Mouse (Mus musculus) natural killer cell, adult 2 months (primary cell): ENCODE data around the gene Recql.
A peak's percentile ranks its signal among the peaks of the same experiment; 100 is the strongest.

Experiments
- DNase-seq, 2 experiments: peaks; one replicate each; pipeline ENCODE4 v3.0.0; 2022; ENCODE audit warnings: low spot score in 2 of 2

Recql gene

DNA sequence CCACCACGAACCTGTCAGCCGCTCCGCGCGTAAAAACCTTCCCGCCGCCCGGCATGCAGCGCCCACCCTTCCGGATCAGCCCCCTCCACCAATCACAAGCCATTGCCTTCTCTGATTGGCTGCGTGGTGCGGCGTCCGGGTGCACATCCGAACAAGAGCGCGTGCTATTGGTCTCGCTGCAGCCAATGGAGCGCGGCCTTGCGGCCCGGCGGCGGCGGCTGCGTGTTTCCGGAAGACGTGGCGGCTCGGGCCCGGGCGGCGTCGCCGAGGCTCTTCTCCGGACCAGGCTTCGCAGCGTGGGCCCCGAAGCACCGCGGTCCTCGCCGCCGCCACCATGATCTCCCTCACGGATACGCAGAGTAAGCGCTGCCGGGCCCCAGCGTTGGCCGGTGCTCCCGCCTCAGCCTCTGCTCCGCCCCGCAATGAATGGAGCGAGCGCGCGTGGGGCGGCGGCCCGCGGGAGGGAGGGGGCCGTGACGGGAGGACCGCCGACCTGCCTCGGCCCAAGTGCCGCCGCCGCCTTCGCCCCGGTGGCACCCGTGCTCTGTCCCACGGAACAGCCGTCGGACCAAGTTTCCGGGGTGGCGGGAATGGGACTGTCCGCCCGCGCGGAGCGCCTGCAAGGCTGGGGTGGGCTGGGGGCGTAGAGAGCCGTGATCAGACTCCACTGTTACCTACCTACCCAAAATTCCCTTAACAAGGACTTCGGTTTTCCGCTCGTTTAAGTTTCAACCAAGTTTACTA lies at the start of gene Recql, which contains the start of gene Golt1b:
Gene Recql (minus strand): TSS at position 77 of the 744 bp plus-strand sequence.
Gene Golt1b (plus strand): TSS at position 211 of the 744 bp plus-strand sequence.
- DNase-seq: peak; percentile 98 to 99

DNA sequence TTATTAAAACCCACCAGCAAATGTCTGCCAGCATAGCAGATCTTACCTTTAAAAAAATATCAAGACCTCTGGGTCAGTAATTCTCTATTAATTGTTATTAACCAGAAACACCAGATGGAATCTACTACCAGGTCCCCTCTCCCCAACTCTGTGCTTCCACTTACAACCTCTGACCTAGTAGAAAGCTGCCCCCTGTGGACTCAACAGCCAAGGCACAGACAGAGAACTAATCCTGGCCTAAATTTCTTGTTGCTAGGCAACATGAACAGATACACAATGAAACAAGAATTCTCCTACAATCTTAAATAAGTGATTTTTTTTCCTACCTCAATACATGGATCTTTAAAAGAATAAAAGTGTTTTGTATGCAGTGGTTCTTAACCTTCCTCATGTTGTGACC lies 42.2 kb upstream of the Recql start:
- DNase-seq: no peak

DNA sequence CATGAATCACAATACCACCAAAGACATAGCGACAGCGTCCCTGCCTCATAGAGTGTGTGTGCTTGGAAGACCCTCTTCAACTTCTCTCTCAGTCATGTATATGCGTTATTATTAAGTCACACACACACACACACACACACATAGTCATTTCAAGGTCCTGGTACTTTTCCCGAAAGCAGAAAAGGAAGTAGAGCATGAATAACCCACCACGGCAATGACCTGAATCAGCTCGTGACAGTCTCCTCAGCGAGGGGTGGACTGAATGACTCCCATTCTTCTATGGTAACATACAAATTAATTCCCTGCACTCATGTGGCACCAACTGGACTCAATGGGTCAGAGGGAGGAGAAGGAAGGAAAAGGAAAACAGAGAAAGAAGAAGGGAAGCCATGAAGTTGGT lies 38.1 kb upstream of the Recql start:
- DNase-seq: no peak

DNA sequence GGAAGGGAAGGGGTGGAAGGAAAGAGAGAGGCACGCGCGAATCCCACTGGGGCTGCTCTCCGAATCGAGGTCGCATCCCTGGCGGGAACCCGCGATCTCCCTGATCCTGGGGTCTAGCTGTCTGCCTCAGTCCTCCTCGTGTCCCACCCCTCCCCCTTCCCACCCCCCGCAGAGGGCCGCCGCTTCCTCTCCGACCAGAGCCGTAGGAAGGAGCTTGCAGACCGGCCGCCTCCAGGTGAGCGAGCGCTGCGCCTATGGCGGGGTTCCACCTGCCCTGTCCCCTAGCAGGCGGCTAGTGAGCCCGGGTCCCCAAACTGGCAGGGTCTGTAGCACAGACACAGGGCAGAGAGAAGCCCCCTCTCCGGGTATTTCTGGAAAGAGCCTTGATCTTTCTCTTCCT lies 27.7 kb upstream of the Recql start:
- no peak for DNase-seq

DNA sequence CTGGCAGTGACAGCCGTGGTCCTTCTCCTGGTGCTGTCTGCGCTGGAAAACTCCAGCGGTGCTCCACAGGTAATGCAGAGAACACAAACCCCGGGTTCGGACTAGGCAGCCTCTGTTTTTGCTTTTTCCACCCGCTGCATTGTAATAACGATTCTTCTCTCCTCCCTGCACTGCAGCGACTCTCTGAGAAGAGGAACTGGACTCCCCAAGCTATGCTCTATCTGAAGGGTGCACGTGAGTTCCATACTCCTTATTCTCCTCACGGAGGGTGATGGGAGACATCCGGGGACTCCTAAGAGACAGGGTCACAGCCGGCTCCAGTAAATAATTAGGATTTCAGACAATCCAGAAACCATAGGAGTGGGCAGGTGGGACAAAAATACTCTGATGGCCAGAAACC lies 27.0 kb upstream of the Recql start:
- no peak for DNase-seq

DNA sequence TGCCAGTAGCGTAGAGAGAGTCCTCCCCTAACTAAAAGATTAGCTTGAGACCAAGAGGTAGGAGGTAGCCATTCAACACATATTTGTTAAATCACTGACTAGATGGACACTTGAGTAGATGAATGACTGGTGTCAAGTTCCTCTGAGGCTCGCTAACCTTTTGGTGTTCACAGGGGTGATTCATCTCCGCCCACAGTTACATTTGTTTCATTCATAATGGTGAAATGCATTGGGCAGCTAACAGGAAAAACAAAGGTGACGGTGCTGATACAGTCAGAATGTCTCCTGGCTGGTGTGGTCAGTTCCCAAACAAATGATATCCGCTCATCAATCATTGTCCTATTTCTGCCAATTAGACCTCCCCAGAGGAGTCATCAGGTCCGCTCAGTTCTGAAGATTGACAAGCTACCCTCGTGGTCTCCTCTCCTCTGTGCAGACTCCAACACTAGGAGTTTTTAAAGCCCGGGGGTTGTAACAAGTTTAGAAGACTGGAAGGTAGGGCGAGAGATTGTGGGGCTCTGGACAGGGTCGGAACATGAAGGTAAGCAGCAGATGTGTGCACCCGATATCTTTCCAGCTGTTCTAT lies 26.1 kb upstream of the Recql start, which contains the start of gene Spx:
Gene Spx (plus strand): TSS at position 536 of the 586 bp plus-strand sequence.
- no peak for DNase-seq

DNA sequence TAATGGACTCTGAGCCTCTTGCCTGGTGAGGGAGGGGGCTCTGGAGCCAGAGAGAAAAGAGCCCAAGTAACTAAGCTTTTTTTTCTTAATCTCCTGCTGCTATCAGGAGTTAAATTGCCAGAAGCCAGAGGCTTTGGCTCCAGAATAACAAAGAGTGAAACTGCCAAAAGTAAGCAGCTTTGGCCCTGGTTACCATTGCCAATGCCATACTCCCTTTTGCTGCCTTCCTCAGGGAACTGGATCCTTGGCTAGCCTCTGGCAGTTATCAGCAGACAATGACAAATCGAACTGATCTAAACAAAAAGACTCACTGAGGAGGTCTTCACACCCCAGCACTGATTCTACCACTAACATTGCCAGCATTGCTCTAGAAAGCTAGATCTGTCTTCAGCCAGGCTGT lies 24.3 kb upstream of the Recql start:
- DNase-seq: no peak

DNA sequence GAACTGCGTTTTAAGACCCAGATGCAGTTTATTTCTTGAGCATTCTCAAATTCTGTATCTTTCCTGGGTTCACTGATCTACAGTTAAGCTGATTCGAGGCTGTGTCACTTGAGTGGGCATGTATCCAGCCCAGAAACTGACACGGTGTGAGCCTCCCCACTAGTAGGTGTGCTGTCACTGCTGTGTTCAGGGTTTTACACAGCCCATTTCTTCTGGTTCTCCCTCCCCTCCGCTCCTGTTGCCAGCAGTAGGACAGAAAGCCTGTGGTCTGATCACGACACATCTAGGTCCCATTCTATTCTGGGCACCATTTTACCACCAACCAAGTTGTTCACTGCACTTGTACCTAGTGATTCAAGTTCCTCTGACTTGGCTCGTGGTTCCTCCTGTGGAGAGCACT lies 8.9 kb upstream of the Recql start:
- DNase-seq: no peak

DNA sequence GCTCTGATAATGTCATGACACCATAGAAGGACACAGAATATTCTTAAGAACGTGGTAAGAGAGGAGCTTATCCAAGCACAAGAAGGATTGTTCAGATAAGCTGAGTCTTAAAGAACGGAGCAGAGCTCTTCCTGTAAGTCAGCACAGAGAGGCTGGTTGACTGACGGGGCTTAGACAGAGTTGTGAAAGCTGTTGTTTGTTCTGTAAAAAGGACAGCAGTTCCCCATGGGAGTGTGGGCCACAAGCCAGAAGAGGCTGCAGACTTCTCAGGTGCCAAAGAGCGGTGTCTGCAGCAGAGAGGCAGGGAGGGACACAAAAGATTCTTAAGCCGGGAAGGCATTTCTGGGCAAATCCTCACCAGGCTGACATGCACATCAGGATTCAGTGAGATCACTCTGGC lies 7.8 kb upstream of the Recql start:
- DNase-seq: no peak

DNA sequence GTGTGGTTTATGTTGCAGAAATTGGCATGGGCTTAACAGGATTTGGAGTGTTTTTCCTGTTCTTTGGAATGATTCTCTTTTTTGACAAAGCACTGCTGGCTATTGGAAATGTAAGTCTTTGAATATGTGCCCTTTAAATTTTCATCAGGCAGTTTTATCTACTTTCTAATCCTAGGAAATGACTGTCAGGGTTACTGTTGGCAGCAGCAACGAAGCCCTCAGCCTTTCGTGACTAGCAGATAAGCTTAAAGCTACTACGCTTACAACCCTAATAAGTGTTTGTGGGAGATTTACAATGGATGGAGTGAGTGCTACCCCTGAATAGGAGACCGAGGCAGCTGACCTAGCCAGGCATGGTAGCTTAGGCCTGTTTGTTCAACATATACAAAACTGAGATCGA lies 5.4 kb upstream of the Recql start:
- no peak for DNase-seq

DNA sequence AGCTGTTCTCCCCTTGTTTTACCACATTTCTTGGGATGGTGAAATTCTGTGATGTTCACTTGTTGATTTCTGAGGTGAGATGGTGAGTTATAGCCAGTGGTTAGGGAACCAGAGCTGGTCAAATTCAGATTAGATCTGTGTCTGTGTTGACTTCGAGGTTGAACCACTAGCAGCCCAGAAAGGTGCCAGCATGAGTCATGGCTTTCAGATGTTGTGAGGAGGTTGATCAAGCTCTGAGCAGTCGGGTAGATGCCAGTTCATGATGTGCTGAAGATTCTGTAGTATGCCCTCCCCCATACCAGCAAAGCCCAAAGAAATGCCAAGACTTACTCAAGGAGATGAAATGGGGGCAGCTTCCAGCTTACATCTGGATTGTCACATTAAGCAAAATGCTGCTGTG lies 2.2 kb upstream of the Recql start:
- peak; percentile 3 to 10 for DNase-seq

DNA sequence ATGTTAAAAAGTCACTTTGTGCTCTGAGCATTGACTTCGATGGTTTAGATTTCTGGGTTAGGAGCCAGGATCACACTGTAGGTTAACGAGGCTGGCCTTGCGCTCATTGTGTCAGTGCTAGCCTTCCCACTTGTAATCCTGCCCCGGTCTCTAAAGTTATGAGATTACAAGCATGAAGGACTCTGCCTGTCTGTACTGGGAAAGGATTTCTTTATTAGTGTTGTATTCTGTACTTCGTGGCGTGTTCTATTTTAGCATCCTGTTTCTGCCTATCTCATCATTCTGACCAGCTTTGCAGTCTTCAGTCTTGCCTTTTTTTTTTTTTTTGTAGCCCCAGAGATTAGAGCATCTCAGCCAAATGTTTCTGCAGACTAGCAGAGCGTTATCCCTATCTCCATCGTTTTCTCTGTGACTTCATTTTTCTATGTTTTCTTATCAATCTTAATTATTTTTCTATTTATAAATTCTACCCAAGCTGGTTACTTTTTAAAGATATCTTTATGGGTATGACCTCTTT lies 926 bp upstream of the Recql start:
- no peak for DNase-seq

DNA sequence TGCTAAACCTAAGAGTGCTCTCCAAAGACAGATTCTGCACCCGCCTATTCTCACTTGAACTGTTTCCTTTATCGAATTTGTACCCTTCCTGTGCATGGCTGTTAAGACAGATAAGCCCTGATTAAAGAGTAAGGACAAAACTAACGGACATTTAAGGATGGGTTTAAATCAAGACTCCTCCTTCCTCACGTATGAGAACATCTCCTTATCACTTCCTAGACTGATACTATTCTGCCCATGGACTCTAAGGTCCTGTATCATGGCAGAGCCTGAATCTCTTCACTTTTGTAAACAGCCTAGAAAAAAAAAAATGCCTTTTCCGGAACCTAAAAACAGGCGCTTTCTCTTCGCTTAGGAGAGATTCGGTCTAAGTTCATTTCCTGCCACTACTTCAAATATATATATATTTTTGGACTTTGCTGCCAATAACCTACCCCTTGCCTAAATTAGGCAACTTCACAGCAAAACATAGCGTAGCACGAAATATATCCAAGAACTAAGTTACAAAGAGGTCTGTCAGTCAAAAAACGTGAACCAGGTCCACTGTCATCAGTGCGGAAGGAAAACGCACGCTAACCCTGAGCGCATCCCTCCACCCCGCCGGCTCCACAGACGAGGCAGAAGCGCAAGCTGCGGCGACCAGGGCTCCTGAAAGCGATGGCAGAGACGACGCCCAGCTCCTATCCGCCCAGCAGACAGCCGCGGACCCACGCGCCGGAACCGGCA lies 439 bp downstream of the Recql start:
- DNase-seq: no peak

DNA sequence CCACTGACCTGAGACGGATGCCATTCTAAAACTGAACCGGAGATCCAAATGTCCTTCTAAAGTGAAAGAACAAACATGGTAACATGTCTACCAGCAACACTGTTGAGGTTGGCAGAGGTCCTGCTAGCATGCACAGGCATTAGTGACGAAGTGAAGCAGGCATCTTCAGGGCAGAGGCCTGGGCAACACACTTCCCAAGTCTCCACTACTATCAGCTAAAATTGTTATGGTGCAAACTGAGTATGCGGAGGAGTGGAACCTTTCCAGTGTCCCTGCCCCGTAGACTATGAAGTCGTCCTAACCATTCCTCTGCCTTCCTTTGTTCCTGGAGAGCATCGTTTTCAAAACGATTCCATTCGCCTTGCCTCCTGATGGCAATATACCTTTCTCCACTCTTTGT lies 2.4 kb downstream of the Recql start:
- DNase-seq: no peak

DNA sequence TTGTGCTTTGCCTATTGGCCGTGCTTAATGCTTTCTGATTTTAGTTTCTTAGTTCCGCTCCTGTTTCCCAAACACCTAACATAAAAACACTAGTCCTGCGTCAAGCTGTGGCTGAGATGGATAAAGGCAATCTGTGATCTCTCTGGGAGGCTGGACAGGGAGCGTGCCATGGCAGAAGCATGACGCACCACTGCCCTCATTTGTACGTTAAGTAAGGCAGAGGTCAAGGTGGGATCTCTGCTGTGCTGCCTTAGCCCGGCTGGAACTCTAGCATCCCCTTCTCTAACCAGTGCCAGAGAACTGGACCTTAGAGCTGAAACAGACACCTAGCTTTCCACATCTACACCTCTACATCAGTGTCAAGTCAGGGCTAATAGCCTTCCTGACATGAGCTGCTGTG lies 5.3 kb downstream of the Recql start:
- no peak for DNase-seq

DNA sequence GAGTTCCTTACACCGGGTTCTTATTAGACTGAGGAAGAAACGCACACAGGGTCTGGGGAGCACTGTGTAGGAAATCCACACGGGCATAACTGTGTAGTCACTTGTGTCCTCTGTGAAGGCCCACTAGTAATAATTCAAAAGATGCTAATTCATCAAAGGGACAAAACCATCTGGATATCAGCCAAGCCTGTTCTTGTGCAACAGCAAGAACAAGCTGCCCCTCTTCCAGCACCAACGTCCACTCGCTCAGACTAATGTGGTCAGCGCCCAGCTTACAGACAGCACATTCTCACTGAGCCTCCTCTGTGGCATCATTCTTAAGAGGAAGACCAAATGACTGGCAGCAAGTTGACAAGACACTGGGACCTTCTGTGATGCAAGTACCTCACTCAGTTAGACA lies 6.9 kb downstream of the Recql start:
- DNase-seq: no peak

DNA sequence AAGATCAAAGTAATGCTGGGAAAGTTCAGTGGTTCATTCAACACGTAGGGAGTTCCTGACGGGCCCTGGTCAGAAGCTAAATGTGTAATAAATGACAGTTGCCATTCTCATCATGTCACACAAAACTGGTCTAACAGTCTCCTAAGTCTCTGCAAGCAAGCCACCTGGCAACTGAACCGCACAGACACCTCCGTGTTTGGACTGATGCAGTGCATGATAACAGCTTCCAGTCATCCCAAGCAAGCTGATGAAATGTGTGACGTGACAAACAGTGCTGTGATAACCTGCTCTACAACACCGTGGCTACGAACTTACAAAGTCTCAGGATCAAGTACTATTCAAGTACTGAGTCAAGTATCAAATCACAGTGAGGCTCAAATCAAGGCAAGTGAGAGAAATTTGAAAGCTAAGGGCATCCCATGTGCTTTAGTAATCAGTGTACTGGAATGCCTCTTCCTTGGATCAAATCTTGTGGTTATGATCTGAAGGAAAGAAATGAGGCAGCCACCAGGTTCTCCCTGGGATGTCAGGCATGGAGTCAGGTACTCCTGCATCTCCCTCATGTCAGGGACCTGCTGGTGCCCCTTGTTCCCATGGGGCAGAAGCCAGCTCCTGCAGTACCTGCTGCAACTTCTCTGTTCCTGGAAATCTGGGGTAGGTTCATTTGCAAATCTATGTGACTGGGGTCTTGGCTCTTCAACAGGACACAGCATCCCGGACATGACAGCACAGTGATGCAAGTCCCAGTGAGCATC lies 8.1 kb downstream of the Recql start:
- no peak for DNase-seq

DNA sequence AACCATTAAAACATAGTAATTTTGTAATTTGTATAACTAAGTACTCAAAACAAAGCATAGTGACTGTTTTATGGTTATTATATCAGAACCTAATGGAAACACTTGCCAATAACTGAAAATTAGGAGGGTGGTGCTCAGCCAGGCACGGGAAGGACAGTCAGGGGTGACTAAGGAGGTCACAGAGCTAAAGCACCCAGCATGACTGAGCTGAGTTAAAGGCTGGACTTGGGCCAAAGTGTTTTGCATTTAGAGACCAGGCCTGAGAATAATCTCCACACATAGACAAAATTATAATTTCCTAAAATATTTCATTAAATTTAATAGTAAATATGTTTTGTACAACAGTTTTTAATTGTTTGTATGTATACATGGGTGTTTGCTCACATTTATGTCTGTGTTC lies 9.8 kb downstream of the Recql start:
- DNase-seq: no peak

DNA sequence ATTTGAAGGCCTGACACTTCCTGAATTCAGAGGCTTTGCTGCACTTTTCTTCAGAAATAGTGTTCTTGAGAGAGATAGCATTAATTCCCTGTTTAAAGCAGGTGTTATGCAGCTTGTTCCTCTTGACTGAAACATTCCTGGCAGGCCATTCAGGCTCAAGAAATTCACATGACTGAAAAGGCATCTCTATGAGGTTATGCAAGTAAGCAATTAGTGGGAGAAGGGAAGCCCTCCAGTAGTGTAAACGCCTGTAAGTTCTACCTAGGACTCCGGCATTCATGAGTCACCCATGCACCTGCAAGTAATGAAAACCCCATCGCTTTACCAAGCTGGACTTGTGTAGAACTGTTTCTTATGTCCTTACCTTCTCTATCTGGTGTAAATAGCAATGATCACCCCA lies 17.3 kb downstream of the Recql start:
- DNase-seq: no peak

DNA sequence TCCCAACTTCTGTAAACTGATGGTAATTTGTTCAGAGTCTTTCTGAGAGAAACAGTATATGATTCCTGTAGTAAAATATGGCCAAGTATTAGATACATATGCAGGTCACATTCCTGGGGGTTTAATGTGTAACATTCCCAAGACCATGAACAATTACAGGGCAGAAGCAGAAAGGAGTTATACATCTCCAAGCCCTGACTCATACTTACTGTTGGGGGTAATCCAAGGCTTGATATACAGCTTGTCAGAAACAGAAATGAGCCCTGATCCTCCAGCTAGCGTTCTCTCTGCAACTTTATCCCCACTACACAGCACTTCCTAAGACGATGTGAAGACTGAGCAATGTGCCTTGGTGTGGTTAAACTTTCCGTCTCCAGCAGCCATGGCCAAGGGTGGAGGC lies 19.3 kb downstream of the Recql start:
- no peak for DNase-seq

DNA sequence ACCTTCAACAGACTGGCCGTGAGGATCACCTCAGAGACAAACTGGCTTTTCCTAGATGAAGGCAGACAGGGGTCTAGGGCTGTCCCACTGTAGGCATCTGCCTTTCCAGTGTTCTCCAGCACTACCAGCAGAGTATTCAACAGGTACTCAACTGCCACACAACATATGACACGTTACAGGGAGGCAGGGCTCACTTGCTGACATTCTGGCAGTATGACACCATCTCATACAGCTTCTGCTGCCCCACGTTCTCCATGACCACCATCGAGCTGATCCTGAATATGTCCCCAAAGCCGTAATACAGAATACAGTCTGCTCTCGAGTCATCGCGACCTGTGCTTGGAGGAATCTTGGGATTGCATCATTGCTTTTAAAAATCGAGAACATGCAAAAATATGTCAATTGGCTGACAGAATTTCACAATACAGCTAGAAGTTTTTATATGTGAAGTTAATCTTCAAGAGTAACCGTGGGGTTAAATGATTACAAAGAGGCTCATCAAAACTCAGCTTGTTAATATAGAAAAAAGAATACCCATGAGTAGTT lies 20.3 kb downstream of the Recql start:
- no peak for DNase-seq
